Mouse (Mus musculus) limb, embryonic 12.5 days (tissue): ENCODE data around the gene Rfx5. TPM values are rescaled to one million over a fixed set of nuclear protein-coding genes. Genes with fewer than 3 reads are reported as not detected.
"Not testable (repeated sequence)": the region's sequence is repeated elsewhere in the genome, so short reads cannot be mapped to it uniquely, and the experiment has no call there.

Experiments
- ATAC-seq: fragments of 200-750 bp; cut with Nextera tagmentation; 2 replicates; pipeline ENCODE4 v1.8.0; 2017; ENCODE audit warnings: low read depth, moderate TSS enrichment; ENCODE audit not compliant: insufficient number of reproducible peaks, insufficient read depth, low FRiP score, low TSS enrichment
- H3K27ac ChIP-seq: fragments of 300-500 bp; sonication (generic); 2 replicates; pipeline ENCODE4 v1.5.1; 2016; ENCODE audit warnings: mild to moderate bottlenecking, moderate library complexity
- H3K27me3 ChIP-seq: fragments of 300-500 bp; sonication (generic); 2 replicates; pipeline ENCODE4 v1.6.1; 2016; ENCODE audit warnings: mild to moderate bottlenecking, moderate library complexity
- H3K36me3 ChIP-seq: fragments of 300-500 bp; sonication (generic); 2 replicates; pipeline ENCODE4 v1.6.1; 2016; ENCODE audit warnings: mild to moderate bottlenecking, moderate library complexity
- H3K4me1 ChIP-seq: fragments of 300-500 bp; sonication (generic); replicated peaks from 2 replicates; pipeline ENCODE4 v1.6.1; 2016
- H3K4me2 ChIP-seq: fragments of 300-500 bp; sonication (generic); 2 replicates; pipeline ENCODE4 v1.6.1; 2016; ENCODE audit warnings: mild to moderate bottlenecking, moderate library complexity
- H3K4me3 ChIP-seq: fragments of 300-500 bp; sonication (generic); replicated peaks from 2 replicates; pipeline ENCODE4 v1.5.1; 2016; ENCODE audit warnings: mild to moderate bottlenecking
- H3K9ac ChIP-seq: fragments of 300-500 bp; sonication (generic); replicated peaks from 2 replicates; pipeline ENCODE4 v1.6.1; 2016; ENCODE audit warnings: mild to moderate bottlenecking, moderate library complexity
- H3K9me3 ChIP-seq: fragments of 300-500 bp; sonication (generic); 2 replicates; pipeline ENCODE4 v1.6.1; 2016; ENCODE audit warnings: mild to moderate bottlenecking, moderate library complexity
- WGBS: fragments of 180-500 bp; shearing (Covaris S2); methylation state at CpG from one replicate; pipeline ENCODE4 v1.1.7; 2016; 5-methylcytosine and 5-hydroxymethylcytosine counted together
- polyA plus RNA-seq: library from polyadenylated mRNA; unstranded; fragments of >200 nt; fragmentation: Nextera tagmentation; extraction: Ambion mirVana; gene quantifications from 2 replicates; pipeline ENCODE4 v1.2.1, GENCODE M21; 2016

The Rfx5 gene
- polyA plus RNA-seq, 1 experiment from 2014 or later, result 13.1 TPM

- H3K4me3 ChIP-seq, ATAC-seq, H3K27ac ChIP-seq, H3K9ac ChIP-seq, H3K4me2 ChIP-seq, H3K27me3 ChIP-seq, H3K4me1 ChIP-seq, H3K36me3 ChIP-seq, H3K9me3 ChIP-seq: not testable (repeated sequence)
- 46% methylated on average over 9 of the region's 9 CpGs for WGBS
These were observed 13.8 kb upstream of the Rfx5 start for GRCm38 (mm10) chr3:94940033-94940432.

- not testable (repeated sequence) for H3K9ac ChIP-seq, H3K4me3 ChIP-seq, H3K9me3 ChIP-seq, H3K4me1 ChIP-seq, H3K27me3 ChIP-seq, ATAC-seq, H3K36me3 ChIP-seq, H3K4me2 ChIP-seq, H3K27ac ChIP-seq
- WGBS, result 82% methylated on average over 9 of the region's 9 CpGs
These were observed 11.5 kb upstream of the Rfx5 start for GRCm38 (mm10) chr3:94942211-94942967.

GRCm38 (mm10) chr3:94943706-94944105, 10.2 kb upstream of the Rfx5 start:
- H3K9ac ChIP-seq, H3K27me3 ChIP-seq, H3K4me2 ChIP-seq, H3K9me3 ChIP-seq, H3K4me3 ChIP-seq, ATAC-seq, H3K36me3 ChIP-seq, H3K4me1 ChIP-seq, H3K27ac ChIP-seq: not testable (repeated sequence)
- WGBS, result 24% methylated on average over 4 of the region's 4 CpGs

GRCm38 (mm10) chr3:94948066-94948614, 5.7 kb upstream of the Rfx5 start:
- no peak overlapping the region for H3K4me2 ChIP-seq
- H3K9me3 ChIP-seq, result no peaks in the 10 kb centered on the region
- no peak overlapping the region for H3K27ac ChIP-seq
- H3K27me3 ChIP-seq, result no peaks in the 10 kb centered on the region
- peaks cover 10% of the 10 kb centered on the region; the same call in 1 of the 2 replicates for H3K36me3 ChIP-seq
- 72% methylated on average over 3 of the region's 3 CpGs for WGBS
- H3K9ac ChIP-seq, result no peak overlapping the region
- H3K4me3 ChIP-seq, result no peak overlapping the region
- H3K4me1 ChIP-seq, result peaks cover 5% of the 10 kb centered on the region
- ATAC-seq, result no peak

GRCm38 (mm10) chr3:94949645-94950044, 4.2 kb upstream of the Rfx5 start:
- no peak overlapping the region for H3K27ac ChIP-seq
- no peaks in the 10 kb centered on the region for H3K27me3 ChIP-seq
- no peak overlapping the region for H3K4me3 ChIP-seq
- H3K36me3 ChIP-seq, result peaks cover 10% of the 10 kb centered on the region; the same call in 1 of the 2 replicates
- 82% methylated on average over 3 of the region's 3 CpGs for WGBS
- H3K4me1 ChIP-seq, result peaks cover 6% of the 10 kb centered on the region
- ATAC-seq, result no peak
- H3K9ac ChIP-seq, result no peak overlapping the region
- no peaks in the 10 kb centered on the region for H3K9me3 ChIP-seq
- no peak overlapping the region for H3K4me2 ChIP-seq

GRCm38 (mm10) chr3:94952806-94953205, 1.1 kb upstream of the Rfx5 start:
- 37% methylated on average over 5 of the region's 5 CpGs for WGBS
- peaks cover 18% of the 10 kb centered on the region for H3K4me1 ChIP-seq
- ATAC-seq, result no peak
- H3K27ac ChIP-seq, result peak overlapping the region; percentile 98
- H3K9me3 ChIP-seq, result no peaks in the 10 kb centered on the region
- peaks cover 38% of the 10 kb centered on the region for H3K36me3 ChIP-seq
- H3K4me3 ChIP-seq, result peak overlapping the region; percentile 64
- no peaks in the 10 kb centered on the region for H3K27me3 ChIP-seq
- H3K9ac ChIP-seq, result peak overlapping the region; percentile 19; the same call in 1 of the 2 replicates
- peak overlapping the region; percentile 65 for H3K4me2 ChIP-seq

- H3K4me1 ChIP-seq, result peaks cover 18% of the 10 kb centered on the region
- peak overlapping the region; percentile 98 for H3K27ac ChIP-seq
- WGBS, result 19% methylated on average over 9 of the region's 9 CpGs
- H3K36me3 ChIP-seq, result peaks cover 43% of the 10 kb centered on the region
- peak; percentile 8; the same call in 1 of the 2 replicates for ATAC-seq
- peak overlapping the region; percentile 78 for H3K9ac ChIP-seq
- peak overlapping the region; percentile 64 for H3K4me3 ChIP-seq
- H3K9me3 ChIP-seq, result no peaks in the 10 kb centered on the region
- H3K27me3 ChIP-seq, result no peaks in the 10 kb centered on the region
- peak overlapping the region; percentile 65 for H3K4me2 ChIP-seq
These were observed 501 bp upstream of the Rfx5 start for GRCm38 (mm10) chr3:94953384-94953763.

GRCm38 (mm10) chr3:94958295-94958694, 4.4 kb downstream of the Rfx5 start:
- no peaks in the 10 kb centered on the region for H3K9me3 ChIP-seq
- peaks cover 13% of the 10 kb centered on the region for H3K4me1 ChIP-seq
- ATAC-seq, result no peak
- no peaks in the 10 kb centered on the region for H3K27me3 ChIP-seq
- no peak overlapping the region for H3K4me2 ChIP-seq
- H3K36me3 ChIP-seq, result peaks cover 45% of the 10 kb centered on the region
- 93% methylated on average over 8 of the region's 8 CpGs for whole genome bisulfite sequencing
- no peak overlapping the region for H3K4me3 ChIP-seq
- H3K27ac ChIP-seq, result no peak overlapping the region
- H3K9ac ChIP-seq, result no peak overlapping the region

- ATAC-seq, result no peak
- Histone ChIP-seq H3K36me3 (peaks cover 45% of the 10 kb centered on the region), H3K9ac (no peak overlapping the region), H3K9me3 (no peaks in the 10 kb centered on the region), H3K27me3 (no peaks in the 10 kb centered on the region), H3K4me3 (no peak overlapping the region), H3K4me1 (peaks cover 10% of the 10 kb centered on the region), H3K27ac (no peak overlapping the region; the same call in 1 of the 2 replicates), H3K4me2 (no peak overlapping the region)
- 44% methylated on average over 8 of the region's 8 CpGs for WGBS
These were observed 6.0 kb downstream of the Rfx5 start for GRCm38 (mm10) chr3:94959871-94960270.

GRCm38 (mm10) chr3:94960322-94960721, 6.4 kb downstream of the Rfx5 start:
- H3K4me3 ChIP-seq, result no peak overlapping the region
- H3K27ac ChIP-seq, result no peak overlapping the region
- ATAC-seq, result no peak

GRCm38 (mm10) chr3:94964989-94965388, 11.1 kb downstream of the Rfx5 start:
- no peaks in the 10 kb centered on the region for H3K36me3 ChIP-seq
- no peaks in the 10 kb centered on the region for H3K4me1 ChIP-seq
- H3K4me3 ChIP-seq, result no peak overlapping the region
- WGBS, result 92% methylated on average over 1 of the region's 1 CpGs
- H3K4me2 ChIP-seq, result no peak overlapping the region
- no peaks in the 10 kb centered on the region for H3K9me3 ChIP-seq
- H3K27me3 ChIP-seq, result no peaks in the 10 kb centered on the region
- H3K27ac ChIP-seq, result no peak overlapping the region
- no peak for ATAC-seq
- no peak overlapping the region for H3K9ac ChIP-seq

More at GRCm38 (mm10) chr3:94960322-94960721, 6.4 kb downstream of the Rfx5 start:
- no peaks in the 10 kb centered on the region for H3K9me3 ChIP-seq
- peaks cover 6% of the 10 kb centered on the region for H3K4me1 ChIP-seq
- H3K4me2 ChIP-seq, result no peak overlapping the region
- 49% methylated on average over 5 of the region's 5 CpGs for WGBS
- peaks cover 43% of the 10 kb centered on the region for H3K36me3 ChIP-seq
- no peaks in the 10 kb centered on the region for H3K27me3 ChIP-seq
- no peak overlapping the region for H3K9ac ChIP-seq
